Mouse (Mus musculus) C2C12 (cell line): ENCODE results near the gene Rnft2.

Source experiments
- CEBPB ChIP-seq: IDR thresholded peaks from one replicate; pipeline ENCODE4 v1.6.1; 2011; ENCODE audit warnings: low read depth, mild to moderate bottlenecking, control low read depth, moderate library complexity
- CTCF ChIP-seq: IDR thresholded peaks from one replicate; pipeline ENCODE4 v1.5.1; 2011; ENCODE audit not compliant: control insufficient read depth, insufficient read depth, insufficient read length
- MAX ChIP-seq: IDR thresholded peaks from one replicate; pipeline ENCODE4 v1.6.1; 2011; ENCODE audit warnings: mild to moderate bottlenecking, control low read depth
- MYOD1 ChIP-seq: IDR thresholded peaks from one replicate; pipeline ENCODE4 v1.6.1; 2011; ENCODE audit warnings: low read depth; ENCODE audit not compliant: control insufficient read depth, insufficient read length
- MYOG ChIP-seq: IDR thresholded peaks from one replicate; pipeline ENCODE4 v1.6.1; 2011; ENCODE audit not compliant: control insufficient read depth, insufficient read length; ENCODE audit errors: extremely low read depth
- USF1 ChIP-seq: IDR thresholded peaks from one replicate; pipeline ENCODE4 v1.6.1; 2011; ENCODE audit warnings: low read depth, mild to moderate bottlenecking, control low read depth, moderate library complexity

DNA sequence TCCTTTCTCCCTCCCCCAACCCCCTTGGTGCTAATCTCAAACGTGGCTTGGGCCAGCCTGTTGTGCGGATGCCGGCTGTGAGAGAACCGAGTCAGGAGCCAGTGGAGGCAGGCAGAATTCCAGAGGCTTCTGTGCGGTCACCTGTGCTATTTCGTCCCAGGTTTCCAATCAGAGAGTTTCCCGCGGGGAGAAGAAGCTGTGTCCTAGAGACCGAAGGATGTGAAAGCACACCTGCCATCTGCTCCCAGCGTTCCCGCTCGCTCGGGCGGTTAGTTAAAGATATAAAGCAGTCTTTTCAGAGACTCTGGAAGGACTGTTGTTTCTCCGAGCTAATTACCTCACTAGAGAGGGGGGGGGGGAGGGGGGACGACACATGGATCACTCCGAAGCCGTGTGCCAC, 52.7 kb downstream of the Rnft2 start:
- TF ChIP-seq CTCF (no peak), MYOD1 (no peak), MAX (no peak), USF1 (no peak), CEBPB (no peak), MYOG (no peak)
